Mouse (Mus musculus): Measurements from ENCODE around the gene Spag5. TPM values are rescaled to one million over a fixed set of nuclear protein-coding genes. Genes with fewer than 3 reads are reported as not detected.

Spag5 gene
- polyA plus RNA-seq, 1 experiment from 2014 or later, result 33.0 TPM

DNA sequence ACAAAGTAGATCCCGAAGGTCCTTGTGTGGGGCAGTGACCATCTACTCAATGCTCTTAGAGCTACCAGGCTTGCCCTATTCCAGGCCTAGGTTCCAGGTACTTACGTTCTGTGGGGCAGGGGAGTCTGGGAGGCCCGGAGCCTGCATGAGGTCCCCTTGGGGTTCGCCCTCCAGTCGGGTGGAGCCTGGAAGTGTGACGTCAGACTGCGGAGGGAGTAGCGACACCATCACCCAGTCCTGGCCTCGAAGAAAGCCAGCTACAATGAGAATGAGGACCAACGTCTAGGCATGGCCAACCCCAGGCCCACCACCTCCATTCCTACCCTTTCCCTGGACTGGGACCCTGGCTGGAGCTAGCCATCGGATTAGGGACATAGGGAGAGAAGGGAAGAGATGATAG lies 70.4 kb downstream of the Spag5 start:
- H3K36me3 ChIP-seq (ENCODE audit: control insufficient read depth, insufficient read depth), result no peaks in the 10 kb centered on the region
- no peak for ATAC-seq (ENCODE audit: low read depth)
- 66% methylated on average over 11 of the region's 11 CpGs for WGBS (ENCODE audit: insufficient replicate concordance)
- H3K27ac ChIP-seq (ENCODE audit: low read length), result no peak overlapping the region
- H3K9me3 ChIP-seq (replicated peaks; ENCODE audit: control insufficient read depth, low read length), result no peaks in the 10 kb centered on the region
- H3K9ac ChIP-seq (ENCODE audit: low read depth, low read length), result no peak overlapping the region
- no peaks in the 10 kb centered on the region for H3K4me1 ChIP-seq (ENCODE audit: control insufficient read depth, low read depth, low read length)
- H3K27me3 ChIP-seq (ENCODE audit: control insufficient read depth, insufficient read depth, low read depth, low read length), result no peaks in the 10 kb centered on the region
- no peak overlapping the region for H3K4me2 ChIP-seq (ENCODE audit: low read depth, low read length)
- H3K4me3 ChIP-seq (ENCODE audit: low read depth, low read length), result no peak overlapping the region

Other genes starting within 250 kb of the Spag5 start
- gene Eral1, start 221.1 kb upstream of the Spag5 start, polyA plus RNA-seq (2015; fragmentation: Nextera tagmentation; extraction: Ambion mirVana), result 12.4 and 12.7 TPM in 2 replicates
- gene Fam222b, start 206.9 kb upstream of the Spag5 start, polyA plus RNA-seq (2015; fragmentation: Nextera tagmentation; extraction: Ambion mirVana), result 3.4 and 4.9 TPM in 2 replicates
- gene Traf4, start 135.9 kb upstream of the Spag5 start, polyA plus RNA-seq (2015; fragmentation: Nextera tagmentation; extraction: Ambion mirVana), result 25.4 and 28.6 TPM in 2 replicates
- gene Nek8, start 124.9 kb upstream of the Spag5 start, polyA plus RNA-seq (2015; fragmentation: Nextera tagmentation; extraction: Ambion mirVana), result 10.2 and 10.4 TPM in 2 replicates
- gene Tlcd1, start 124.8 kb upstream of the Spag5 start, polyA plus RNA-seq (2015; fragmentation: Nextera tagmentation; extraction: Ambion mirVana), result 39.9 and 40.3 TPM in 2 replicates
- 609 and 714 TPM in 2 replicates for gene Rpl23a, start 117.9 kb upstream of the Spag5 start, polyA plus RNA-seq (2015; fragmentation: Nextera tagmentation; extraction: Ambion mirVana)
- gene Rab34, start 113.1 kb upstream of the Spag5 start, polyA plus RNA-seq (2015; fragmentation: Nextera tagmentation; extraction: Ambion mirVana), result 11.8 and 16.2 TPM in 2 replicates
- gene Proca1, start 108.1 kb upstream of the Spag5 start, polyA plus RNA-seq (2015; fragmentation: Nextera tagmentation; extraction: Ambion mirVana), result 0.36 and 0.44 TPM in 2 replicates
- gene Sdf2, start 55.8 kb upstream of the Spag5 start, polyA plus RNA-seq (2015; fragmentation: Nextera tagmentation; extraction: Ambion mirVana), result 30.5 and 31.6 TPM in 2 replicates
- gene Supt6, start 55.5 kb upstream of the Spag5 start, polyA plus RNA-seq (2015; fragmentation: Nextera tagmentation; extraction: Ambion mirVana), result 9.9 and 10.3 TPM in 2 replicates
- gene 2610507B11Rik, start 39.8 kb upstream of the Spag5 start, polyA plus RNA-seq (2015; fragmentation: Nextera tagmentation; extraction: Ambion mirVana), result 23.7 and 24.7 TPM in 2 replicates
- 0.06 and 0.13 TPM in 2 replicates for gene BC030499, start 10.7 kb upstream of the Spag5 start, polyA plus RNA-seq (2015; fragmentation: Nextera tagmentation; extraction: Ambion mirVana)
- gene Aldoc, start 21.4 kb downstream of the Spag5 start, polyA plus RNA-seq (2015; fragmentation: Nextera tagmentation; extraction: Ambion mirVana), result 15.0 and 19.6 TPM in 2 replicates
- 31.2 and 36.0 TPM in 2 replicates for gene Pigs, start 26.9 kb downstream of the Spag5 start, polyA plus RNA-seq (2015; fragmentation: Nextera tagmentation; extraction: Ambion mirVana)
- 22.7 and 24.1 TPM in 2 replicates for gene Unc119, start 42.0 kb downstream of the Spag5 start, polyA plus RNA-seq (2015; fragmentation: Nextera tagmentation; extraction: Ambion mirVana)
- gene Foxn1, start 85.0 kb downstream of the Spag5 start, polyA plus RNA-seq (2015; fragmentation: Nextera tagmentation; extraction: Ambion mirVana), result not detected in 2 replicates
- 0.04 and 0.07 TPM in 2 replicates for gene Slc13a2, start 120.7 kb downstream of the Spag5 start, polyA plus RNA-seq (2015; fragmentation: Nextera tagmentation; extraction: Ambion mirVana)
- gene Slc46a1, start 164.2 kb downstream of the Spag5 start, polyA plus RNA-seq (2015; fragmentation: Nextera tagmentation; extraction: Ambion mirVana), result 7.3 and 8.7 TPM in 2 replicates
- gene Sarm1, start 196.2 kb downstream of the Spag5 start, polyA plus RNA-seq (2015; fragmentation: Nextera tagmentation; extraction: Ambion mirVana), result 0.12 and 0.14 TPM in 2 replicates
- 977 and 1,120 TPM in 2 replicates for gene Vtn, start 197.6 kb downstream of the Spag5 start, polyA plus RNA-seq (2015; fragmentation: Nextera tagmentation; extraction: Ambion mirVana)
- 0.25 and 0.26 TPM in 2 replicates for gene Sebox, start 201.9 kb downstream of the Spag5 start, polyA plus RNA-seq (2015; fragmentation: Nextera tagmentation; extraction: Ambion mirVana)
- gene Tmem199, start 210.6 kb downstream of the Spag5 start, polyA plus RNA-seq (2015; fragmentation: Nextera tagmentation; extraction: Ambion mirVana), result 17.0 and 17.2 TPM in 2 replicates
- gene Poldip2, start 210.7 kb downstream of the Spag5 start, polyA plus RNA-seq (2015; fragmentation: Nextera tagmentation; extraction: Ambion mirVana), result 62.5 and 63.6 TPM in 2 replicates
- gene Tnfaip1, start 234.8 kb downstream of the Spag5 start, polyA plus RNA-seq (2015; fragmentation: Nextera tagmentation; extraction: Ambion mirVana), result 15.1 and 16.9 TPM in 2 replicates
- 61.2 and 61.4 TPM in 2 replicates for gene Ift20, start 234.8 kb downstream of the Spag5 start, polyA plus RNA-seq (2015; fragmentation: Nextera tagmentation; extraction: Ambion mirVana)
- gene Tmem97, start 249.2 kb downstream of the Spag5 start, polyA plus RNA-seq (2015; fragmentation: Nextera tagmentation; extraction: Ambion mirVana), result 101 and 110 TPM in 2 replicates